Mouse (Mus musculus) adipocyte (in vitro differentiated cells): ENCODE measurements at regions not wholly inside any gene's neighbourhood (a gene's known extent, or its start where the extent isn't known, plus 50 kb on each side); places are given as distances from the start of the nearest gene placed in this dataset.
A peak's percentile ranks its signal among the peaks of the same experiment; 100 is the strongest.

Experiments
- DNase-seq: peaks from one replicate; pipeline ENCODE4 v3.0.0-alpha.2; 2016; ENCODE audit warnings: low spot score

GRCm38 (mm10) chr11:35065959-35066414, 55.0 kb upstream of the Slit3 start:
- peak; percentile 4 for DNase-seq

- DNase-seq: no peak
Measured at GRCm38 (mm10) chr11:35057791-35058190, 63.2 kb upstream of the Slit3 start.

GRCm38 (mm10) chr11:35055496-35056125, 65.4 kb upstream of the Slit3 start:
- DNase-seq: no peak

- DNase-seq: peak; percentile 54
Measured at GRCm38 (mm10) chr11:35053613-35053950, 67.4 kb upstream of the Slit3 start.

GRCm38 (mm10) chr11:35052856-35053612, 68.0 kb upstream of the Slit3 start:
- DNase-seq: no peak

GRCm38 (mm10) chr11:35049663-35050215, 71.3 kb upstream of the Slit3 start:
- DNase-seq: no peak

GRCm38 (mm10) chr11:35044659-35045058, 76.4 kb upstream of the Slit3 start:
- no peak for DNase-seq

GRCm38 (mm10) chr11:35024448-35024847, 96.6 kb upstream of the Slit3 start:
- DNase-seq: no peak

- no peak for DNase-seq
Measured at GRCm38 (mm10) chr11:35023813-35024212, 97.2 kb upstream of the Slit3 start.

GRCm38 (mm10) chr11:35021990-35022625, 98.9 kb upstream of the Slit3 start:
- no peak for DNase-seq

GRCm38 (mm10) chr11:35016998-35017397, 104.0 kb upstream of the Slit3 start:
- no peak for DNase-seq

- no peak for DNase-seq
Measured at GRCm38 (mm10) chr11:35011521-35012476, 109.2 kb upstream of the Slit3 start.

- no peak for DNase-seq
Measured at GRCm38 (mm10) chr11:35006773-35007567, 114.1 kb upstream of the Slit3 start.

- DNase-seq: no peak
Measured at GRCm38 (mm10) chr11:35005143-35005542, 115.9 kb upstream of the Slit3 start.

GRCm38 (mm10) chr11:35004431-35004830, 116.6 kb upstream of the Slit3 start:
- DNase-seq: no peak

GRCm38 (mm10) chr11:35003956-35004355, 117.1 kb upstream of the Slit3 start:
- DNase-seq: no peak

GRCm38 (mm10) chr11:34997906-34998305, 123.1 kb upstream of the Slit3 start:
- no peak for DNase-seq

GRCm38 (mm10) chr11:34995515-34995914, 125.5 kb upstream of the Slit3 start:
- DNase-seq: no peak

- no peak for DNase-seq
Measured at GRCm38 (mm10) chr11:34982775-34983457, 138.1 kb upstream of the Slit3 start.

- no peak for DNase-seq
Measured at GRCm38 (mm10) chr11:34980210-34980609, 140.8 kb upstream of the Slit3 start.
